Mouse (Mus musculus): ENCODE data around the gene L3mbtl4. TPM values are rescaled to one million over a fixed set of nuclear protein-coding genes. Genes with fewer than 3 reads are reported as not detected.

Gene L3mbtl4
- polyA plus RNA-seq, 1 experiment, result not detected

GRCm38 (mm10) chr17:68273954-68274353, 357 bp downstream of the L3mbtl4 start:
- TF ChIP-seq POLR2A (IDR thresholded peaks at IDR 0.05; ENCODE audit: control insufficient read depth, extremely low read depth, insufficient read depth, low read length, poor library complexity), result no peak
- no peak for TF ChIP-seq CTCF (IDR thresholded peaks at IDR 0.05; ENCODE audit: borderline replicate concordance, control insufficient read depth, extremely low read depth, insufficient read depth, low read length, poor library complexity)
- DNase-seq, result no peak
- no peak overlapping the region for H3K4me3 ChIP-seq (ENCODE audit: control insufficient read depth, insufficient read depth, low read length)
- no peaks in the 10 kb centered on the region for H3K27me3 ChIP-seq (ENCODE audit: control insufficient read depth, insufficient read depth, low read length)
- WGBS, result 26% methylated on average over 14 of the region's 14 CpGs
- no peak overlapping the region for H3K27ac ChIP-seq (ENCODE audit: control insufficient read depth, insufficient read depth, low read length)
- H3K4me1 ChIP-seq (replicated peaks; ENCODE audit: control insufficient read depth, insufficient read depth, low read length), result no peaks in the 10 kb centered on the region
- no peaks in the 10 kb centered on the region for H3K36me3 ChIP-seq (ENCODE audit: control insufficient read depth, insufficient read depth, low read length)

- DNase-seq, result no peak
- WGBS, result 79% methylated on average over 2 of the region's 2 CpGs
- Histone ChIP-seq H3K27me3 (ENCODE audit: control insufficient read depth, insufficient read depth, low read length) (no peaks in the 10 kb centered on the region), H3K27ac (ENCODE audit: control insufficient read depth, insufficient read depth, low read length) (no peak overlapping the region), H3K4me1 (replicated peaks; ENCODE audit: control insufficient read depth, insufficient read depth, low read length) (no peaks in the 10 kb centered on the region), H3K4me3 (ENCODE audit: control insufficient read depth, insufficient read depth, low read length) (no peak overlapping the region), H3K36me3 (ENCODE audit: control insufficient read depth, insufficient read depth, low read length) (no peaks in the 10 kb centered on the region)
- no peak for TF ChIP-seq CTCF (IDR thresholded peaks at IDR 0.05; ENCODE audit: borderline replicate concordance, control insufficient read depth, extremely low read depth, insufficient read depth, low read length, poor library complexity)
- TF ChIP-seq POLR2A (IDR thresholded peaks at IDR 0.05; ENCODE audit: control insufficient read depth, extremely low read depth, insufficient read depth, low read length, poor library complexity), result no peak
Observed at GRCm38 (mm10) chr17:68275138-68275537, 1.5 kb downstream of the L3mbtl4 start.

- H3K36me3 ChIP-seq (ENCODE audit: control insufficient read depth, insufficient read depth, low read length), result no peaks in the 10 kb centered on the region
- 70% methylated on average over 2 of the region's 2 CpGs for WGBS
Observed at GRCm38 (mm10) chr17:68280915-68281314, 7.3 kb downstream of the L3mbtl4 start.

GRCm38 (mm10) chr17:68285119-68285782, 11.7 kb downstream of the L3mbtl4 start:
- TF ChIP-seq CTCF (IDR thresholded peaks at IDR 0.05; ENCODE audit: borderline replicate concordance, control insufficient read depth, extremely low read depth, insufficient read depth, low read length, poor library complexity) (no peak), POLR2A (IDR thresholded peaks at IDR 0.05; ENCODE audit: control insufficient read depth, extremely low read depth, insufficient read depth, low read length, poor library complexity) (no peak)
- no peaks in the 10 kb centered on the region for H3K4me1 ChIP-seq (replicated peaks; ENCODE audit: control insufficient read depth, insufficient read depth, low read length)
- H3K27me3 ChIP-seq (ENCODE audit: control insufficient read depth, insufficient read depth, low read length), result no peaks in the 10 kb centered on the region
- no peak overlapping the region for H3K4me3 ChIP-seq (ENCODE audit: control insufficient read depth, insufficient read depth, low read length)
- no peaks in the 10 kb centered on the region for H3K36me3 ChIP-seq (ENCODE audit: control insufficient read depth, insufficient read depth, low read length)
- WGBS, result 62% methylated on average over 8 of the region's 8 CpGs
- no peak for DNase-seq
- no peak overlapping the region for H3K27ac ChIP-seq (ENCODE audit: control insufficient read depth, insufficient read depth, low read length)

More at GRCm38 (mm10) chr17:68280915-68281314, 7.3 kb downstream of the L3mbtl4 start:
- Histone ChIP-seq H3K4me3 (ENCODE audit: control insufficient read depth, insufficient read depth, low read length) (no peak overlapping the region), H3K27ac (ENCODE audit: control insufficient read depth, insufficient read depth, low read length) (no peak overlapping the region), H3K4me1 (replicated peaks; ENCODE audit: control insufficient read depth, insufficient read depth, low read length) (no peaks in the 10 kb centered on the region), H3K27me3 (ENCODE audit: control insufficient read depth, insufficient read depth, low read length) (no peaks in the 10 kb centered on the region)
- DNase-seq, result no peak
- TF ChIP-seq CTCF (IDR thresholded peaks at IDR 0.05; ENCODE audit: borderline replicate concordance, control insufficient read depth, extremely low read depth, insufficient read depth, low read length, poor library complexity), result no peak
- TF ChIP-seq POLR2A (IDR thresholded peaks at IDR 0.05; ENCODE audit: control insufficient read depth, extremely low read depth, insufficient read depth, low read length, poor library complexity), result no peak

GRCm38 (mm10) chr17:68288094-68288493, 14.5 kb downstream of the L3mbtl4 start:
- Histone ChIP-seq H3K36me3 (ENCODE audit: control insufficient read depth, insufficient read depth, low read length) (no peaks in the 10 kb centered on the region), H3K27me3 (ENCODE audit: control insufficient read depth, insufficient read depth, low read length) (no peaks in the 10 kb centered on the region), H3K4me3 (ENCODE audit: control insufficient read depth, insufficient read depth, low read length) (no peak overlapping the region), H3K27ac (ENCODE audit: control insufficient read depth, insufficient read depth, low read length) (no peak overlapping the region), H3K4me1 (replicated peaks; ENCODE audit: control insufficient read depth, insufficient read depth, low read length) (no peaks in the 10 kb centered on the region)
- TF ChIP-seq POLR2A (IDR thresholded peaks at IDR 0.05; ENCODE audit: control insufficient read depth, extremely low read depth, insufficient read depth, low read length, poor library complexity), result no peak
- TF ChIP-seq CTCF (IDR thresholded peaks at IDR 0.05; ENCODE audit: borderline replicate concordance, control insufficient read depth, extremely low read depth, insufficient read depth, low read length, poor library complexity), result no peak
- 94% methylated on average over 4 of the region's 4 CpGs for whole genome bisulfite sequencing
- DNase-seq, result no peak

- DNase-seq, result no peak
- TF ChIP-seq POLR2A (IDR thresholded peaks at IDR 0.05; ENCODE audit: control insufficient read depth, extremely low read depth, insufficient read depth, low read length, poor library complexity), result no peak
- no peak for TF ChIP-seq CTCF (IDR thresholded peaks at IDR 0.05; ENCODE audit: borderline replicate concordance, control insufficient read depth, extremely low read depth, insufficient read depth, low read length, poor library complexity)
- Histone ChIP-seq H3K36me3 (ENCODE audit: control insufficient read depth, insufficient read depth, low read length) (no peaks in the 10 kb centered on the region), H3K27ac (ENCODE audit: control insufficient read depth, insufficient read depth, low read length) (no peak overlapping the region), H3K4me3 (ENCODE audit: control insufficient read depth, insufficient read depth, low read length) (no peak overlapping the region), H3K4me1 (replicated peaks; ENCODE audit: control insufficient read depth, insufficient read depth, low read length) (no peaks in the 10 kb centered on the region), H3K27me3 (ENCODE audit: control insufficient read depth, insufficient read depth, low read length) (no peaks in the 10 kb centered on the region)
- WGBS, result 93% methylated on average over 8 of the region's 8 CpGs
Observed at GRCm38 (mm10) chr17:68288699-68289098, 15.1 kb downstream of the L3mbtl4 start.

All from thymus, adult 2 months (tissue).